Mouse (Mus musculus) forebrain, embryonic 14.5 days (tissue): Measurements from ENCODE around the gene Ccdc182. TPM values are rescaled to one million over a fixed set of nuclear protein-coding genes. Genes with fewer than 3 reads are reported as not detected.
A peak's percentile ranks its signal among the peaks of the same experiment; 100 is the strongest.

Experiments
- ATAC-seq: fragments of 200-750 bp; cut with Nextera tagmentation; 2 replicates; pipeline ENCODE4 v1.8.0; 2017; ENCODE audit warnings: mild to moderate bottlenecking, moderate library complexity
- DNase-seq: peaks from one replicate; pipeline ENCODE4 v3.0.0-alpha.2; 2015; ENCODE audit warnings: low spot score
- H3K27ac ChIP-seq: fragments of 300-500 bp; sonication (generic); 2 replicates; pipeline ENCODE4 v1.5.1; 2014; ENCODE audit warnings: low read depth, mild to moderate bottlenecking, control low read depth, low read length, moderate library complexity
- H3K27me3 ChIP-seq: fragments of 300-500 bp; sonication (generic); replicated peaks from 2 replicates; pipeline ENCODE4 v1.6.1; 2014; ENCODE audit warnings: low read length, control low read depth, mixed read lengths; ENCODE audit not compliant: control insufficient read depth, insufficient read depth
- H3K36me3 ChIP-seq: fragments of 300-500 bp; sonication (generic); 2 replicates; pipeline ENCODE4 v1.6.1; 2014; ENCODE audit warnings: low read length, control low read depth; ENCODE audit not compliant: control insufficient read depth, insufficient read depth
- H3K4me1 ChIP-seq: fragments of 300-500 bp; sonication (generic); 2 replicates; pipeline ENCODE4 v1.6.1; 2014; ENCODE audit warnings: antibody characterized with exemption, low read length, control low read depth; ENCODE audit not compliant: control insufficient read depth, insufficient read depth
- H3K4me2 ChIP-seq: fragments of 300-500 bp; sonication (generic); 2 replicates; pipeline ENCODE4 v1.6.1; 2014; ENCODE audit warnings: mild to moderate bottlenecking, control low read depth, low read length
- H3K4me3 ChIP-seq: fragments of 300-500 bp; sonication (generic); 2 replicates; pipeline ENCODE4 v1.5.1; 2014; ENCODE audit warnings: low read depth, low read length, control low read depth
- H3K9ac ChIP-seq: fragments of 300-500 bp; sonication (generic); 2 replicates; pipeline ENCODE4 v1.6.1; 2014; ENCODE audit warnings: mild to moderate bottlenecking, low read length, control low read depth, moderate library complexity
- H3K9me3 ChIP-seq: fragments of 300-500 bp; sonication (generic); replicated peaks from 2 replicates; pipeline ENCODE4 v1.6.1; 2016; ENCODE audit warnings: low read length, control low read depth, mixed read lengths; ENCODE audit not compliant: control insufficient read depth
- WGBS: fragments of 180-500 bp; shearing (Covaris S2); extraction: QIAGEN DNeasy Blood & Tissue Kit; methylation state at CpG from one replicate; pipeline ENCODE4 v1.1.7; 2014; 5-methylcytosine and 5-hydroxymethylcytosine counted together
- polyA plus RNA-seq: library from polyadenylated mRNA; unstranded; fragments of >200 nt; fragmentation: Nextera tagmentation; extraction: Ambion mirVana; gene quantifications from 2 replicates; pipeline ENCODE4 v1.2.1, GENCODE M21; 2014

The Ccdc182 gene
- polyA plus RNA-seq: 0.24 TPM in 1 of 2 replicates, not detected in the other

GRCm38 (mm10) chr11:88293631-88294393 is at the start of gene Ccdc182:
Ccdc182 (plus strand) TSS chr11:88294058.
- H3K4me2 ChIP-seq: peak within 1 kb of the TSS; percentile 34
- peaks cover 8% of the 10 kb centered on the region for H3K4me1 ChIP-seq
- ATAC-seq (no peak), DNase-seq (no peak)
- no peak within 1 kb of the TSS; the same call in 1 of the 2 replicates for H3K4me3 ChIP-seq
- WGBS: 39% methylated on average over 20 of the region's 20 CpGs
- no peaks in the 10 kb centered on the region for H3K9me3 ChIP-seq
- 0 out of 2 replicates have a peak within 1 kb of the TSS, but pooled peaks have one; percentile 5 for H3K9ac ChIP-seq
- no peak within 1 kb of the TSS for H3K27ac ChIP-seq
- no peaks in the 10 kb centered on the region for H3K27me3 ChIP-seq
- H3K36me3 ChIP-seq: no peaks in the 10 kb centered on the region

GRCm38 (mm10) chr11:88245581-88246170 is 48.2 kb upstream of the Ccdc182 start:
- no peaks in the 10 kb centered on the region for H3K9me3 ChIP-seq
- H3K27ac ChIP-seq: no peak overlapping the region
- H3K4me2 ChIP-seq: no peak overlapping the region
- peaks cover 11% of the 10 kb centered on the region for H3K4me1 ChIP-seq
- H3K36me3 ChIP-seq: no peaks in the 10 kb centered on the region
- H3K9ac ChIP-seq: no peak overlapping the region
- H3K27me3 ChIP-seq: no peaks in the 10 kb centered on the region
- no peak overlapping the region for H3K4me3 ChIP-seq
- 82% methylated on average over 14 of the region's 14 CpGs for WGBS
- DNase-seq: no peak
- ATAC-seq: no peak

GRCm38 (mm10) chr11:88248636-88249035 is 45.2 kb upstream of the Ccdc182 start:
- Histone ChIP-seq H3K4me1 (peaks cover 9% of the 10 kb centered on the region), H3K4me2 (no peak overlapping the region), H3K9me3 (no peaks in the 10 kb centered on the region), H3K9ac (no peak overlapping the region), H3K27me3 (no peaks in the 10 kb centered on the region), H3K4me3 (no peak overlapping the region), H3K36me3 (no peaks in the 10 kb centered on the region), H3K27ac (no peak overlapping the region)
- 67% methylated on average over 5 of the region's 5 CpGs for WGBS
- DNase-seq (no peak), ATAC-seq (no peak)

DNA sequence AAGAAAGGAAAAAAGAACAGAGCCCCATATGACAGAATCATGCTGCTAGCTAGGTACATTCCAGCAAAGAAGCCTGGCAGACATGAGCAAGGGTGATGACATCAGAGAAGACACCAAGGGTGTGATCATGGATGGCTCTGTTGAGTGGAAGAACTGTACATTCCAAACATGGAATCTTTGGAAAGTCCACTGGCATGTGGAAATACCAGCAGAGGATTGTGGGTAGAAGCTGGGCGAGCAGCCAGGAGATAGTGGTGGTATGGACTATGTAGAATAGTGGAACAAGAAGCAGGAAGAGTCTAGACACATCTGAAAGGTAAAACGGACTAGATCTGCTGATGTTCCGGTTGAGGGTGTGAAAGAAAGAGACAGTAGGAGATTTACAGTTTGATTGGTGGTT is 43.3 kb upstream of the Ccdc182 start:
- H3K27me3 ChIP-seq: no peaks in the 10 kb centered on the region
- no peak overlapping the region for H3K27ac ChIP-seq
- 97% methylated on average over 3 of the region's 3 CpGs for WGBS
- H3K36me3 ChIP-seq: no peaks in the 10 kb centered on the region
- no peaks in the 10 kb centered on the region for H3K9me3 ChIP-seq
- H3K4me2 ChIP-seq: no peak overlapping the region
- H3K4me1 ChIP-seq: peaks cover 12% of the 10 kb centered on the region
- ATAC-seq: no peak
- H3K9ac ChIP-seq: no peak overlapping the region
- no peak overlapping the region for H3K4me3 ChIP-seq
- no peak for DNase-seq

- Histone ChIP-seq H3K4me1 (peaks cover 12% of the 10 kb centered on the region), H3K4me3 (no peak overlapping the region), H3K27ac (no peak overlapping the region), H3K27me3 (no peaks in the 10 kb centered on the region), H3K36me3 (no peaks in the 10 kb centered on the region), H3K9me3 (no peaks in the 10 kb centered on the region), H3K4me2 (no peak overlapping the region), H3K9ac (no peak overlapping the region)
- DNase-seq (no peak), ATAC-seq (no peak)
- 87% methylated on average over 7 of the region's 7 CpGs for WGBS
These were observed 42.6 kb upstream of the Ccdc182 start for GRCm38 (mm10) chr11:88251295-88251694.

- Histone ChIP-seq H3K36me3 (no peaks in the 10 kb centered on the region), H3K9ac (peak overlapping the region; percentile 21; the same call in 1 of the 2 replicates), H3K4me1 (peaks cover 12% of the 10 kb centered on the region), H3K4me2 (peak overlapping the region; percentile 38; the same call in 1 of the 2 replicates), H3K9me3 (no peaks in the 10 kb centered on the region), H3K27me3 (no peaks in the 10 kb centered on the region), H3K4me3 (no peak overlapping the region), H3K27ac (peak overlapping the region; percentile 53; the same call in 1 of the 2 replicates)
- DNase-seq: peak; percentile 89
- 14% methylated on average over 22 of the region's 22 CpGs for WGBS
- ATAC-seq: peak; percentile 96
These were observed 41.7 kb upstream of the Ccdc182 start for GRCm38 (mm10) chr11:88251972-88252766.

DNA sequence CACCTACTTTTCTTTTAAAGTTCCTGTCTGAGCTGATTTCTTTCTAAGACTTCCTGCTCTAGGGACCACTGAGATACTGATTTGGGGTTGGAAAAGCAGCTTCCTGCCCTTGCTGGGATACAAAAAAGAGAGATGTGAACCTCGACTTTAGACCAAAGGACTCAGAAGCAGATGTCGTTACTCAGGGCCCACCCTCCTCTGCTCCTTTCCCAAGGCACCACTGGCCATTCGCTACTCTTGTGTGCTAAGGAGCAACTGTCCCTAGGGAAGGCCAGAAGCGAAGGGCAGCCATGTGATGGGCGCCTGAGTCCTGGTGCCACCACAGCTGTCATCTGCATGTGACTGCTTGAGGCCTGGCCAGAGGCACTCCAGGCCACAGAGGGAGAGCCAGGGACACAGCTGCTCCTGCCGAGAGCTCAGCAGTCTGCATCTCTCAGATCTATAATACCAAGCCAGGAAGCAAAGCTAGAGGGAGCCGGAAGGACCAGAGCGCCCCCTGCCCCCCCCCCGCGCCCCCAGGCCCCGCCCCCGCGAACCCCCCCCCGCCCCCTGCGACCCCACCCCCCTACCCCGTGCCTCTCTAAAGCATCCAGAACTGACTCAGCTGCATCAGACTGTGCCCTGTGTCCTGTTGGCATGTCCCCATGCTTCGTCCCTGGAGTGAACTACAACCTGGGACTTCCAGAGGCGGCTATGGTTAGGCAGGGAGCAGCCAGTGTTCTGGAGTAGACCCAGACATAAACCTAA is 40.9 kb upstream of the Ccdc182 start:
- peak; percentile 47; the same call in 1 of the 2 replicates for ATAC-seq
- H3K27ac ChIP-seq: peak overlapping the region; percentile 53; the same call in 1 of the 2 replicates

GRCm38 (mm10) chr11:88253514-88254167 is 40.2 kb upstream of the Ccdc182 start:
- peaks cover 12% of the 10 kb centered on the region for H3K4me1 ChIP-seq
- H3K27me3 ChIP-seq: no peaks in the 10 kb centered on the region
- no peak overlapping the region for H3K4me2 ChIP-seq
- WGBS: 35% methylated on average over 7 of the region's 7 CpGs
- ATAC-seq: no peak
- no peak overlapping the region for H3K9ac ChIP-seq
- H3K4me3 ChIP-seq: no peak overlapping the region
- no peaks in the 10 kb centered on the region for H3K36me3 ChIP-seq
- no peak overlapping the region for H3K27ac ChIP-seq
- no peak for DNase-seq
- H3K9me3 ChIP-seq: no peaks in the 10 kb centered on the region; the same call in 1 of the 2 replicates

More for the DNA sequence above, 40.9 kb upstream of the Ccdc182 start:
- 18% methylated on average over 18 of the region's 18 CpGs for WGBS
- Histone ChIP-seq H3K4me2 (no peak overlapping the region), H3K27me3 (no peaks in the 10 kb centered on the region), H3K4me1 (peaks cover 12% of the 10 kb centered on the region), H3K36me3 (no peaks in the 10 kb centered on the region), H3K9me3 (no peaks in the 10 kb centered on the region), H3K4me3 (no peak overlapping the region), H3K9ac (no peak overlapping the region)
- DNase-seq: no peak
